Mouse (Mus musculus): ENCODE data around the gene Phf3.
A peak's percentile ranks its signal among the peaks of the same experiment; 100 is the strongest.
"Not testable (repeated sequence)": the region's sequence is repeated elsewhere in the genome, so short reads cannot be mapped to it uniquely, and the experiment has no call there.

Phf3 gene

GRCm38 (mm10) chr1:30873541-30874260 lies at the start of gene Phf3:
Gene Phf3 (minus strand): TSS chr1:30873921.
- DNase-seq (ENCODE audit: low read depth, low spot score), result peak; percentile 86

GRCm38 (mm10) chr1:30922237-30922636 lies 48.5 kb upstream of the Phf3 start:
- DNase-seq (ENCODE audit: low read depth, low spot score), result no peak

GRCm38 (mm10) chr1:30921252-30921651 lies 47.5 kb upstream of the Phf3 start:
- no peak for DNase-seq (ENCODE audit: low read depth, low spot score)

- no peak for DNase-seq (ENCODE audit: low read depth, low spot score)
These were observed 47.0 kb upstream of the Phf3 start for GRCm38 (mm10) chr1:30920620-30921177.

- no peak for DNase-seq (ENCODE audit: low read depth, low spot score)
These were observed 36.5 kb upstream of the Phf3 start for GRCm38 (mm10) chr1:30910172-30910571.

- DNase-seq (ENCODE audit: low read depth, low spot score), result no peak
These were observed 35.1 kb upstream of the Phf3 start for GRCm38 (mm10) chr1:30908797-30909196.

- no peak for DNase-seq (ENCODE audit: low read depth, low spot score)
These were observed 29.9 kb upstream of the Phf3 start for GRCm38 (mm10) chr1:30903480-30904218.

- no peak for DNase-seq (ENCODE audit: low read depth, low spot score)
These were observed 25.0 kb upstream of the Phf3 start for GRCm38 (mm10) chr1:30898691-30899090.

- DNase-seq (ENCODE audit: low read depth, low spot score), result not testable (repeated sequence)
These were observed 21.6 kb upstream of the Phf3 start for GRCm38 (mm10) chr1:30895366-30895765.

GRCm38 (mm10) chr1:30883806-30884205 lies 10.1 kb upstream of the Phf3 start:
- DNase-seq (ENCODE audit: low read depth, low spot score), result not testable (repeated sequence)

- DNase-seq (ENCODE audit: low read depth, low spot score), result no peak
These were observed 2.0 kb upstream of the Phf3 start for GRCm38 (mm10) chr1:30875746-30876145.

- DNase-seq (ENCODE audit: low read depth, low spot score), result peak; percentile 3
These were observed 775 bp upstream of the Phf3 start for GRCm38 (mm10) chr1:30874261-30875131.

- peak; percentile 27 for DNase-seq (ENCODE audit: low read depth, low spot score)
These were observed 733 bp downstream of the Phf3 start for GRCm38 (mm10) chr1:30872836-30873540.

GRCm38 (mm10) chr1:30867786-30868185 lies 5.9 kb downstream of the Phf3 start:
- DNase-seq (ENCODE audit: low read depth, low spot score), result no peak

GRCm38 (mm10) chr1:30852518-30852917 lies 21.2 kb downstream of the Phf3 start:
- no peak for DNase-seq (ENCODE audit: low read depth, low spot score)

GRCm38 (mm10) chr1:30851920-30852319 lies 21.8 kb downstream of the Phf3 start:
- DNase-seq (ENCODE audit: low read depth, low spot score), result no peak

GRCm38 (mm10) chr1:30850906-30851305 lies 22.8 kb downstream of the Phf3 start:
- DNase-seq (ENCODE audit: low read depth, low spot score), result no peak

GRCm38 (mm10) chr1:30849955-30850354 lies 23.8 kb downstream of the Phf3 start:
- DNase-seq (ENCODE audit: low read depth, low spot score), result no peak

GRCm38 (mm10) chr1:30847706-30848105 lies 26.0 kb downstream of the Phf3 start:
- no peak for DNase-seq (ENCODE audit: low read depth, low spot score)

GRCm38 (mm10) chr1:30839662-30840061 lies 34.1 kb downstream of the Phf3 start:
- DNase-seq (ENCODE audit: low read depth, low spot score), result no peak

GRCm38 (mm10) chr1:30835512-30835911 lies 38.2 kb downstream of the Phf3 start:
- DNase-seq (ENCODE audit: low read depth, low spot score), result no peak
